Mouse (Mus musculus): ENCODE data around the gene Sbf2. TPM values are rescaled to one million over a fixed set of nuclear protein-coding genes. Genes with fewer than 3 reads are reported as not detected.
A peak's percentile ranks its signal among the peaks of the same experiment; 100 is the strongest.

Sbf2 gene
- polyA plus RNA-seq, 1 experiment: 8.8 TPM

DNA sequence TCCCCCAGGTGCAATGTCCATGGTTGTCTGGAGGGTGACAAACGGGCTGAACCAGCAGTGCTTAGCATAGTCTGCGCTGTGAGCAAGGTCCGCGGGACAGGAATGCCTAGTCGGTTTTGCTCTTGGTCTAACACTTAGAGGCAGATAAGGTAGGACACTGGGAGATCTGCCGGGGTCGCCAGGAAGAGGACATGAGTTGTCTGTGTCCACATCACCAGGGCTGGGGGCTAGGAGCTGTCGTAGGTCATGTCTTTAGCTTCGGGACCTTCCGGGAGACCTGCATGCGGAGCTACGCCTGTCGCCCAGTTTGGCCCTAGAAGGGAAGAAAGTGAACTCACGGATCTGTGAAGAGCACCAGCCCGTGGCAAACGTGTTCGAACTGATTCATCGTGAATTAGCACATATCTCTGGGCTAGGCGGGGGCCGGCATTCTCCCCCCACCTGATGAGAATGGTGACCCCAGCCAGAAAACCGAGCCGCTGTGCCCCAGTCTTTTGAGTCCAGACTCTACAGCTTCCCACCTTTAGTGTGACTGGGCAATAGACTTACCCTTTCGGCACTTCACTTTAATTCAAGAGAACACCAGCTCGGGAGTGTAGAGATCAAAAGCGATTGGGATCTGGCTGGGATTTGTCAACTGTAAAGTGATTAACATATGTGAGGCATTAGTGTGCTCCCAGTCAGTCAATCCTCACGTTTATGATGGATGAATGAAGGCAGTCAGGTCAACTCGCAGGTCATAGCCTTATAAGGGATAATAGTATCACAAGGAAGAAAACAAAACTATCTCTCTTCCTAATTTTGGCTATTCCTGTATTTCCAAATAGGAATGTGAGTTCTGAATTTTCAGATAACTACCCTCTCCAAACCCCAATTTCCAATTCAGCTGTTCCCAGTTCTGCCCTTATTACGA is 11.7 kb upstream of the Sbf2 start:
- Histone ChIP-seq H3K4me1 (replicated peaks; ENCODE audit: control insufficient read depth, insufficient read depth, low read length) (peaks cover 23% of the 10 kb centered on the region), H3K4me3 (ENCODE audit: control insufficient read depth, insufficient read depth, low read length) (no peak overlapping the region), H3K27me3 (ENCODE audit: control insufficient read depth, insufficient read depth, low read length) (peaks cover 49% of the 10 kb centered on the region), H3K36me3 (ENCODE audit: control insufficient read depth, insufficient read depth, low read length) (no peaks in the 10 kb centered on the region), H3K27ac (ENCODE audit: control insufficient read depth, insufficient read depth, low read length) (no peak overlapping the region)
- DNase-seq: no peak
- TF ChIP-seq CTCF (IDR thresholded peaks at IDR 0.05; ENCODE audit: borderline replicate concordance, control insufficient read depth, extremely low read depth, insufficient read depth, low read length, poor library complexity) (no peak), POLR2A (IDR thresholded peaks at IDR 0.05; ENCODE audit: control insufficient read depth, extremely low read depth, insufficient read depth, low read length, poor library complexity) (no peak)
- WGBS: 5% methylated on average over 28 of the region's 28 CpGs

DNA sequence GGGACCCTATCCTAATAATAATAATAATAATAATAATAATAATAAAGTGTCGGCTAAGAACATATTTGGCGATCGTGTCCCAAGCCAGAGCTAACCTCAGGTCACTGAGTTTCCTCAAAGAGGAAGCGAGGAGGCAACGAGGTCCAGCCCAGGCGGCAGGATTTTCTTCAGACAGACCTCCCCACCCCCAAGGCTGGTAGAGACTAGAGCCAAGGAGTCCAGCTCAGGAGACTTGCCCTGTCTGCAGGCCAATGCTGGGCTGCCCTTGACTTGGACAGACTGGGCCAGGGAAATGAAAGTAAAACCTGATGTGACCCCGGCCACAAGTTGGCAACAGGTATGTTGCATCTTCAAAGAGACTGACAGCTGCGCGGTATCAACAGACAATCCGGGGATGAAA is 10.8 kb upstream of the Sbf2 start:
- Histone ChIP-seq H3K36me3 (ENCODE audit: control insufficient read depth, insufficient read depth, low read length) (no peaks in the 10 kb centered on the region), H3K4me1 (replicated peaks; ENCODE audit: control insufficient read depth, insufficient read depth, low read length) (peaks cover 23% of the 10 kb centered on the region), H3K4me3 (ENCODE audit: control insufficient read depth, insufficient read depth, low read length) (0 out of 2 replicates have a peak overlapping the region, but pooled peaks have one; percentile 2), H3K27me3 (ENCODE audit: control insufficient read depth, insufficient read depth, low read length) (peaks cover 47% of the 10 kb centered on the region), H3K27ac (ENCODE audit: control insufficient read depth, insufficient read depth, low read length) (no peak overlapping the region)
- no peak for DNase-seq
- TF ChIP-seq POLR2A (IDR thresholded peaks at IDR 0.05; ENCODE audit: control insufficient read depth, extremely low read depth, insufficient read depth, low read length, poor library complexity) (no peak), CTCF (IDR thresholded peaks at IDR 0.05; ENCODE audit: borderline replicate concordance, control insufficient read depth, extremely low read depth, insufficient read depth, low read length, poor library complexity) (no peak)
- WGBS: 25% methylated on average over 10 of the region's 10 CpGs

DNA sequence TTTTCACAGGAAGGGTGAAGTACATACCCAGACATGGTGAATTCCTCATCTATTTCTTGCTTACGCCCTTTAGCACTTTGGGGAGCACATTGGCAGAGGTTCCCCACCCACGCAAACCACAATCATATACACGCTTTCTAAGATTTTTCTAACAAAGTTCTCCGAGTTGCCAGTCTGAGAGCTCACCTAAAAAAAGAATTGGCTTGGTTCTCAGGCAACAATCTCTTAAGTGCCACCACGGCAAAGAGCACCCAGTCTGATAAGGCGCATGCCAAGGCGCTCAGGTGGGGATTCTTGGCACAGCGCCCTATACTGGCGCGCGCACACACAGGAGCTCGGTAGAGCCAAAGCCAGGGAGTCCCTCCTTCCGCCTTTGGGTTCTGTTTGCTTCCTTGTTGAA is 10.2 kb upstream of the Sbf2 start:
- TF ChIP-seq CTCF (IDR thresholded peaks at IDR 0.05; ENCODE audit: borderline replicate concordance, control insufficient read depth, extremely low read depth, insufficient read depth, low read length, poor library complexity): no peak
- TF ChIP-seq POLR2A (IDR thresholded peaks at IDR 0.05; ENCODE audit: control insufficient read depth, extremely low read depth, insufficient read depth, low read length, poor library complexity): no peak
- Histone ChIP-seq H3K27ac (ENCODE audit: control insufficient read depth, insufficient read depth, low read length) (no peak overlapping the region), H3K36me3 (ENCODE audit: control insufficient read depth, insufficient read depth, low read length) (no peaks in the 10 kb centered on the region), H3K27me3 (ENCODE audit: control insufficient read depth, insufficient read depth, low read length) (peaks cover 47% of the 10 kb centered on the region), H3K4me1 (replicated peaks; ENCODE audit: control insufficient read depth, insufficient read depth, low read length) (peaks cover 23% of the 10 kb centered on the region), H3K4me3 (ENCODE audit: control insufficient read depth, insufficient read depth, low read length) (no peak overlapping the region)
- no peak for DNase-seq
- WGBS: 23% methylated on average over 13 of the region's 13 CpGs

DNA sequence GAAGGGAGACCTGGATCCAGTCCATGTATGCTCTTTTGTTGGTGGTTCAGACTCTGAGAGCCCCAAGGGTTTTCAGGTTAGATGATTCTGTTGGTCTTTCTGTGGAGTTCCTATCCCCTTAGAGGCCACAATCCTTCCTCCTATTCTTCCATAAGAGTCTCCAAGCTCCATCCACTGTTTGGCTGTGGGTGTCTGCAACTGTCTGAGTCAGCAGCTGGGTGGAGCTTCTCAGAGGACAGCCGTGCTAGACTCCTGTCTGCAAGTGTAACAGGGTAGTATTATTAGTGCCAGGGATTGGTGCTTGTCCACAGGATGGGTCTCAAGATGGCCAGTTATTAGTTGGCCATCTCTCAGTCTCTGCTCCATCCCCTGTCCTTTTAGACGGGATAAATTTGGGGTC is 9.3 kb upstream of the Sbf2 start:
- Histone ChIP-seq H3K27me3 (ENCODE audit: control insufficient read depth, insufficient read depth, low read length) (peaks cover 47% of the 10 kb centered on the region), H3K4me1 (replicated peaks; ENCODE audit: control insufficient read depth, insufficient read depth, low read length) (peaks cover 23% of the 10 kb centered on the region), H3K36me3 (ENCODE audit: control insufficient read depth, insufficient read depth, low read length) (no peaks in the 10 kb centered on the region), H3K4me3 (ENCODE audit: control insufficient read depth, insufficient read depth, low read length) (no peak overlapping the region), H3K27ac (ENCODE audit: control insufficient read depth, insufficient read depth, low read length) (no peak overlapping the region)
- no peak for TF ChIP-seq POLR2A (IDR thresholded peaks at IDR 0.05; ENCODE audit: control insufficient read depth, extremely low read depth, insufficient read depth, low read length, poor library complexity)
- no peak for TF ChIP-seq CTCF (IDR thresholded peaks at IDR 0.05; ENCODE audit: borderline replicate concordance, control insufficient read depth, extremely low read depth, insufficient read depth, low read length, poor library complexity)
- no peak for DNase-seq
- 51% methylated on average over 2 of the region's 2 CpGs for WGBS

DNA sequence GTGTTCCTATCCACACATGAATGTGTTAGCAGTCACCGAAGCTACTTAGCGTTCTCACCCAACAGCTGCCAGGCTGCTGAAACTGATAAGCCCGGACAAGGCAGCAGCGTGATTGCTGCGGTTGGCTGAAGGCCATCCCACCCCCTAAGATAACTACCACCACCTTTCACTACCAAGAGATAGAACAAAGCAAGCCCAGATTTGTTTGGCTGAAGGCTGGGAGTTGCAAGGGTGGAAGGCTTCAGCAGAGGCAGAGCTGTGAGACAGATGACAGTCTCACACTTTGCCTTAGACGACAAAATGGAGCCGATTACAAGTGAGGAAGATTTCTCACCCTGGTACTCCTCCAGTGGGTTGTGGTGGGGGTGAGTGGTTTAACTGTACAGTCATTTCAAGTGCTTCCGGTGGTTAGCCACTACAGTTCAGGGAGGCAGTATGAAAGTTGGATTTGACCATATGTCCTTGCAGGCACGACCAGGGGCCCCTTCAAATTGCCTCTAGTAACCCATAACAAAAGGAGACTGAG is 4.4 kb upstream of the Sbf2 start:
- H3K27ac ChIP-seq (ENCODE audit: control insufficient read depth, insufficient read depth, low read length): no peak overlapping the region
- DNase-seq: no peak
- H3K4me3 ChIP-seq (ENCODE audit: control insufficient read depth, insufficient read depth, low read length): no peak overlapping the region
- H3K4me1 ChIP-seq (replicated peaks; ENCODE audit: control insufficient read depth, insufficient read depth, low read length): peaks cover 9% of the 10 kb centered on the region
- no peaks in the 10 kb centered on the region for H3K36me3 ChIP-seq (ENCODE audit: control insufficient read depth, insufficient read depth, low read length)
- H3K27me3 ChIP-seq (ENCODE audit: control insufficient read depth, insufficient read depth, low read length): peaks cover 23% of the 10 kb centered on the region
- no peak for TF ChIP-seq POLR2A (IDR thresholded peaks at IDR 0.05; ENCODE audit: control insufficient read depth, extremely low read depth, insufficient read depth, low read length, poor library complexity)
- no peak for TF ChIP-seq CTCF (IDR thresholded peaks at IDR 0.05; ENCODE audit: borderline replicate concordance, control insufficient read depth, extremely low read depth, insufficient read depth, low read length, poor library complexity)
- WGBS: 3% methylated on average over 9 of the region's 9 CpGs

DNA sequence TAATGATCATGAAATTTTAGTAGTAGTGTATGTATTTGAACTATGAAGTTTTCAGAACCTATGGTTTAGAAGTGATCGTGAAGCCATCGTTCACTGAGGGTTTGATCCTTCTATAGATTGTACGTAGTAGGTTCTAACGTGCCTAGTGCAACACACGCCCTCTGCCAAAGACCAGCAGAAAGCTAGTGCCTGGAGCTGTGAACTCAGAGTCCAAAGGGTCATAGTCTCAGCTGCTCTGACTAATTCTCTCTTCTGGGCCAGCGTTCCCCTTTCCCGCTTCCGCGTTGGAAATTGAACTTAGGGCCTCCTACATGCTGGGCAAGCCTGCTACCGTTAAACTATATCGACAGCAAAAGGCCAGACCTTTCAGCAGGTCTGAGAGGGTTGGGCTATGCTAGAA is 1.1 kb upstream of the Sbf2 start:
- peaks cover 23% of the 10 kb centered on the region for H3K27me3 ChIP-seq (ENCODE audit: control insufficient read depth, insufficient read depth, low read length)
- peaks cover 12% of the 10 kb centered on the region for H3K4me1 ChIP-seq (replicated peaks; ENCODE audit: control insufficient read depth, insufficient read depth, low read length)
- TF ChIP-seq POLR2A (IDR thresholded peaks at IDR 0.05; ENCODE audit: control insufficient read depth, extremely low read depth, insufficient read depth, low read length, poor library complexity) (no peak), CTCF (IDR thresholded peaks at IDR 0.05; ENCODE audit: borderline replicate concordance, control insufficient read depth, extremely low read depth, insufficient read depth, low read length, poor library complexity) (no peak)
- H3K36me3 ChIP-seq (ENCODE audit: control insufficient read depth, insufficient read depth, low read length): no peaks in the 10 kb centered on the region
- no peak overlapping the region for H3K27ac ChIP-seq (ENCODE audit: control insufficient read depth, insufficient read depth, low read length)
- no peak for DNase-seq
- H3K4me3 ChIP-seq (ENCODE audit: control insufficient read depth, insufficient read depth, low read length): no peak overlapping the region
- WGBS: 23% methylated on average over 11 of the region's 11 CpGs

Data from thymus, adult 2 months (tissue).